Mouse (Mus musculus) layer of hippocampus, adult 18-20 months (tissue): ENCODE data around the gene Cypt12. TPM values are rescaled to one million over a fixed set of nuclear protein-coding genes. Genes with fewer than 3 reads are reported as not detected.

Experiments
- DNase-seq, 2 experiments: peaks; one replicate each; pipeline ENCODE4 v3.0.0; 2022; ENCODE audit warnings: low spot score in 2 of 2
- long read RNA-seq: library from polyadenylated mRNA; stranded (forward); transcript quantifications from one replicate; pipeline ENCODE4 v2.0.0, GENCODE M21; 2021
- total RNA-seq, 2 experiments: library from RNA; stranded (reverse); gene quantifications; 2 replicates each; pipeline ENCODE4 v1.2.3; 2021

The Cypt12 gene
- total RNA-seq: not detected
- long read RNA-seq: 0 reads

DNA sequence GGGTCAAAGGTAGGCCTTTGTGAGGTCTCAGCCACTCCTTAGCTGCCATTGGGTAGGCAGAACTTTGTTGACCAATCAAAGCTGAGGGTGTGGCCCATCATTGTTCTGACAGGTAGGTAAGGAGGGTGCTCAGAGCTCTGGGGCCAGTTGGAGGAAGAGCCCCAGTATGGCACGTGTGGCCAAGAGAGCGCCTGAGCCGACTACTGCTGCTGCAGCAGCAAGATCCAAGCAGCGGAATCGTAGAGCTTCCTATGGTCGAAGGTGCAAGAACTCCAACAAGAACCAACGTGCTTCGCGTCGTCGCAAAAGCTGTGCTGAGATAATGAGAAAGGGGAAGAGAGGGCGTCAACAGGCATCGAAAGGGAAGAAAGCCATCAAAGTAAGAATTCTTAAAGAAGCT lies at the start of gene Cypt12:
Gene Cypt12, plus strand, starts transcription at position 112 of the 400 bp plus-strand sequence.
- DNase-seq: no peak

DNA sequence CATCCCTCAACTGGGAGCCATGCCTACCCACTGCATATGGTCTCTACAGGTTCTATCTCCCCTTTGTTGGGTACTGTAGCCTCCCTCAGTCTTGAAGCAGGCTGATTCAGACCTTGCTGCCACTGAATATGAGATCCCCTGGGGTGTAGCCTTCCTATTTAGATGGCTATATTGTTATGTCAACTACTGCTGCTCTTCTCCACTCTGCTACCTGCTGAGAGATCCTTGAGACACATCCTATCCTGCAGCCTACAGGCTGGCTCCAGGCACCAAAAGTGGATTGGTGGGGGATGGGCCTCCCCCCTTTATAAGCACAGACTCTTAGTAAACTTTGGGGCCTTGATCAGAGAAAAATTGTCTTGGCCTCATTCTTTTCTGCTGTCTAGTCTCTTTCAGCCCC lies 34.4 kb upstream of the Cypt12 start:
- no peak for DNase-seq

DNA sequence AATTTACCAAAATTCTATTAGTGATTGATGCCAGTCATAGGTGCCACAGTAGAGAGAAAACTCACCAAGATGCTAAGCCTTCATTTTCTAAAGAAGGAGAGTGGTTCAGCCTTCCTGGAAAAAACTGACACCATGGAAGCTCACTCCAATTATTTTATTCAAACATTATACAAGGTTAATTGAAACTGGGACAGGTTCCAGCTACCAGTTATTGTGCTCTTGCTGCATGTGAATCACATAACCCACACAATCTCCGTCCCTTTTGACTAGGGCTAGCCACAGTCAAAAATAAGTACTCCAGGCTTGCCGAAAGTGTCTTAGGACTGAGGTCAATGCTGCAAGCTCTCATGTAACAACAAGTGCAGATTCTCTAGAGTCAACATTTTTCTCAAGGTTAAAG lies 8.0 kb upstream of the Cypt12 start:
- DNase-seq: no peak
